Mouse (Mus musculus): ENCODE measurements at regions not wholly inside any gene's neighbourhood (a gene's known extent, or its start where the extent isn't known, plus 50 kb on each side); places are given as distances from the start of the nearest gene placed in this dataset.

DNA sequence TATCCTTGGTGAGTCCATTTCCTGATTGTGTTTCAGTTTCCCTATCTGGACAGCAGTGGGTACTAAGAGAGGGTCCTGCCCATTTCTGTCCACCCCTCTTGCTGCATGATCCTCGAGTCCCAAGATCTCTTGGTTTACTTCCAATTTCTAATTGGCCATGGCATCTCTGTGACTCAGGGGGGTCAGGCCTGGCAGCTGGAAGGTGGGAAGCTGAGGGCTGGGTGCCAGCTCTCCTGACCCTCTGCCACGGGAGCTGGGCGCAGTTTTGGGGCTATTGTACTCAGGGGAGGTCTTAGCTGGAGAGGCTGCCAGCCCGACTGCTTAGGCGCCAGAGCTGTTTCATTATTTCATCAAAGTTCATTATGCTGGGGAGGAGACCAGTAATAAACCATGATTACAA is 169.7 kb upstream of the Msx2 start:
- Histone ChIP-seq H3K9me3 (no peaks in the 10 kb centered on the region), H3K36me3 (no peaks in the 10 kb centered on the region), H3K4me1 (no peaks in the 10 kb centered on the region), H3K4me2 (no peak overlapping the region), H3K4me3 (no peak overlapping the region), H3K27me3 (no peaks in the 10 kb centered on the region), H3K9ac (no peak overlapping the region), H3K27ac (no peak overlapping the region)
- ATAC-seq (ENCODE audit: insufficient number of reproducible peaks, insufficient read depth, low FRiP score, low TSS enrichment, low read depth), result no peak
- WGBS, result 62% methylated on average over 5 of the region's 5 CpGs

DNA sequence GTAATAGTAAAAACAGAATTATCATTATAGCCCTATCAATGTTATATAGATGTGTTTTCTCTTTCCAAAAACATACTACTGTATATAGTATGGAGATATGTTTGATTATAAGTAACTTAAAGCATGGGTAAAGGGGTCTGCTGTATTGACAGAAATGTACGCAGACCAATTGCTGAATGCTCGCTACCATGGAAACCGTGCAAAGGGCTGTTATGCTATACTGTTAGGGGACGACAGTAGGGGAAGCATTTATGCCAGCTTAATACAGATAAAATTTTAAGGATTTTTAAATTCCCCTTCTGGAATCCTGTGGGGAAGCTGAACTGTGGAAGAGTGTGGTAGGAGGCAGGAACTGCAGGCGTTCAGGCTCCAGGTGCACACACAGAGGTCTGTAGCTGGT is 166.7 kb upstream of the Msx2 start:
- no peak overlapping the region for H3K4me3 ChIP-seq
- WGBS, result 82% methylated on average over 5 of the region's 5 CpGs
- H3K9ac ChIP-seq, result no peak overlapping the region
- ATAC-seq (ENCODE audit: insufficient number of reproducible peaks, insufficient read depth, low FRiP score, low TSS enrichment, low read depth), result no peak
- no peaks in the 10 kb centered on the region for H3K27me3 ChIP-seq
- no peak overlapping the region for H3K4me2 ChIP-seq
- H3K36me3 ChIP-seq, result no peaks in the 10 kb centered on the region
- H3K27ac ChIP-seq, result no peak overlapping the region
- H3K4me1 ChIP-seq, result no peaks in the 10 kb centered on the region
- no peaks in the 10 kb centered on the region for H3K9me3 ChIP-seq

DNA sequence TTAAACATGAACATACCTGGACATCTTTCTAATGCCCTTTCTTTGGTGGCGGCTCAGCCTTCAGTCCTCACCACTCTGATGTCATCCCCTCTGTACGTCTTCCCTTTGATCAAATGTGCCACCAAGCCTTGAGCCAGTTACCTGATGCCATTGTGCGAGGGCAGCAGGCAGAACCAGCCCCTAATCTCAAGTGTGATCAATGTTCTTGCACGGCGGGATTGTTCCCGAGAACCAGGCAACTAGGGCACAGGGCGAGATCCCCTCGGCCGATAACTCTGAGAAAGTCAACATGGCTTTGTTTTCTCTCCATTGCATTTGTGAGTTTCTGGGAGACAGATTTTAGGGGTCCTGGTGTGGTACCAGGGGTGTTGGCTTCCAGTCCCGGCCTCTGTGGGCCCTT is 166.2 kb upstream of the Msx2 start:
- H3K27me3 ChIP-seq, result no peaks in the 10 kb centered on the region
- H3K4me2 ChIP-seq, result no peak overlapping the region
- no peaks in the 10 kb centered on the region for H3K9me3 ChIP-seq
- H3K4me1 ChIP-seq, result no peaks in the 10 kb centered on the region
- H3K27ac ChIP-seq, result no peak overlapping the region
- no peak for ATAC-seq (ENCODE audit: insufficient number of reproducible peaks, insufficient read depth, low FRiP score, low TSS enrichment, low read depth)
- no peak overlapping the region for H3K9ac ChIP-seq
- WGBS, result 76% methylated on average over 10 of the region's 10 CpGs
- H3K4me3 ChIP-seq, result no peak overlapping the region
- H3K36me3 ChIP-seq, result no peaks in the 10 kb centered on the region

DNA sequence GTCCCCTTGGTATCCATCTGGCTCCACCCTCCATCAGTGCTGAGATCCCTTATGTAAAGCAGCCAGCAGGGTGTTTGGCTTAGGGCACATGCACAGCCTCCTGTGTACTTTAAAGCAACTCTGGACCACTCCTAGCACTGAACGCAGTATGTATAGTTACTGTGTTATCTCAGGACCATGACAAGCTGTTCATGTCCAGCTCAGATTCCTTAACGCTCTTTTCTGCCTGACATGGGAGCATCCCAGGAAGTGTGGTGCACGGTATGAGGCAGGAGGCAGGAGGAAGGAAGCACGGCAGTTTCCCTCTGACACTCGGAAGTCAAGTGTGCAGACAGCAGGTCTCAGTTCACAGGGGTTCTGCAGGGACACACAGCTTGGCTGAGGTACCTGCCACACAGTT is 163.1 kb upstream of the Msx2 start:
- ATAC-seq (ENCODE audit: insufficient number of reproducible peaks, insufficient read depth, low FRiP score, low TSS enrichment, low read depth), result no peak
- Histone ChIP-seq H3K27me3 (no peaks in the 10 kb centered on the region), H3K4me2 (no peak overlapping the region), H3K4me1 (no peaks in the 10 kb centered on the region), H3K36me3 (no peaks in the 10 kb centered on the region), H3K9me3 (no peaks in the 10 kb centered on the region), H3K9ac (no peak overlapping the region), H3K27ac (no peak overlapping the region), H3K4me3 (no peak overlapping the region)
- 71% methylated on average over 5 of the region's 5 CpGs for WGBS

DNA sequence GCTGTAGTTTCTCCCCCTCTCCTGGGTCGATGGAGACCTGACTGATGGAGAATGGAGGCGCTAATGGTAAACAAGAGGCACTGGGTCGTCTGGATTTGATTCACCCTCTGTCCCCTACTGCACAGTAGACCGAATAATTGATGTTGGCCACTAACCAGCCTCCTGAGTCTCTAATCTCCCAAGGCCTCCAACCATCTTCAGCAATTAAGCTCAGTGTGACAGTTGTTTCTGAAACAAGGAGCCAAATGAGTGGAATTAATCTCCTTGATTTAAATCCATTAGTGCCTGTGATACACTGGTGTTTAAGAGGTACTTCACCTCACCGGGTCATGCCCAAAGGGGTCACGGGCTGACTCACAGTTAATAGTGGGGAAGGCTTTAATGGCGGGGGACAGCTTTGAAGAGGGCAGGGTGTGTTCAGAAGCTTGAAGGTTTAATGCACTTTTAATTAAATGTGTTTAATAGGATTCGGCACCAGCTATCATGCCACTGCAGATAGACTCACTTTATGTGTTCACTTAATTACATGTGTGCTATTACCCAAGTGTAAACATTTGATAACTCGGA is 161.8 kb upstream of the Msx2 start:
- no peak overlapping the region for H3K4me2 ChIP-seq
- no peaks in the 10 kb centered on the region for H3K27me3 ChIP-seq
- no peak overlapping the region for H3K27ac ChIP-seq
- no peak for ATAC-seq (ENCODE audit: insufficient number of reproducible peaks, insufficient read depth, low FRiP score, low TSS enrichment, low read depth)
- H3K9ac ChIP-seq, result no peak overlapping the region
- H3K4me3 ChIP-seq, result no peak overlapping the region
- no peaks in the 10 kb centered on the region for H3K4me1 ChIP-seq
- no peaks in the 10 kb centered on the region for H3K36me3 ChIP-seq
- 59% methylated on average over 9 of the region's 9 CpGs for WGBS
- no peaks in the 10 kb centered on the region for H3K9me3 ChIP-seq

DNA sequence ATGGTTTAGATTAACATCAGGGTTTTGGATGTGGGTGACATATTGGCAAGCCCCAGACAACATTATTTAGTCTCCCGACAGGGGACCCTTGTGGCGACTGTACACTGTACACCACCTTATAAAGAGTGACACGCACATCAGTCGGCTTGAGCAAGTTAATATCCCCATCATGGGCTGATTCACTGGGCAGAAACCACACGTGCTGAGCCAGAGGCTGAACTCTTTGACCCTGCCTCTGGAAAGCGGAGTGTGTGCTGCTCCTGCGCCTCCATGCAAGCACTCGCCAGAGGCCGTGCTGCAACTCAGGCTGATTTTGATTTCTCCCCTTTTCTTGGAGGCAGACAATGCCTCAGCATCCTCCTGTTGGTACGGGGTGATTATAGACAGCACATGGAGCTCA is 125.2 kb upstream of the Msx2 start:
- ATAC-seq (ENCODE audit: insufficient number of reproducible peaks, insufficient read depth, low FRiP score, low TSS enrichment, low read depth), result no peak
- H3K4me3 ChIP-seq, result no peak overlapping the region
- H3K4me1 ChIP-seq, result peaks cover 34% of the 10 kb centered on the region
- no peaks in the 10 kb centered on the region for H3K36me3 ChIP-seq
- H3K9me3 ChIP-seq, result no peaks in the 10 kb centered on the region
- no peak overlapping the region for H3K27ac ChIP-seq
- H3K9ac ChIP-seq, result no peak overlapping the region
- 23% methylated on average over 10 of the region's 10 CpGs for WGBS
- H3K27me3 ChIP-seq, result peaks cover 20% of the 10 kb centered on the region; the same call in 1 of the 2 replicates
- 0 out of 2 replicates have a peak overlapping the region, but pooled peaks have one; percentile 1 for H3K4me2 ChIP-seq

DNA sequence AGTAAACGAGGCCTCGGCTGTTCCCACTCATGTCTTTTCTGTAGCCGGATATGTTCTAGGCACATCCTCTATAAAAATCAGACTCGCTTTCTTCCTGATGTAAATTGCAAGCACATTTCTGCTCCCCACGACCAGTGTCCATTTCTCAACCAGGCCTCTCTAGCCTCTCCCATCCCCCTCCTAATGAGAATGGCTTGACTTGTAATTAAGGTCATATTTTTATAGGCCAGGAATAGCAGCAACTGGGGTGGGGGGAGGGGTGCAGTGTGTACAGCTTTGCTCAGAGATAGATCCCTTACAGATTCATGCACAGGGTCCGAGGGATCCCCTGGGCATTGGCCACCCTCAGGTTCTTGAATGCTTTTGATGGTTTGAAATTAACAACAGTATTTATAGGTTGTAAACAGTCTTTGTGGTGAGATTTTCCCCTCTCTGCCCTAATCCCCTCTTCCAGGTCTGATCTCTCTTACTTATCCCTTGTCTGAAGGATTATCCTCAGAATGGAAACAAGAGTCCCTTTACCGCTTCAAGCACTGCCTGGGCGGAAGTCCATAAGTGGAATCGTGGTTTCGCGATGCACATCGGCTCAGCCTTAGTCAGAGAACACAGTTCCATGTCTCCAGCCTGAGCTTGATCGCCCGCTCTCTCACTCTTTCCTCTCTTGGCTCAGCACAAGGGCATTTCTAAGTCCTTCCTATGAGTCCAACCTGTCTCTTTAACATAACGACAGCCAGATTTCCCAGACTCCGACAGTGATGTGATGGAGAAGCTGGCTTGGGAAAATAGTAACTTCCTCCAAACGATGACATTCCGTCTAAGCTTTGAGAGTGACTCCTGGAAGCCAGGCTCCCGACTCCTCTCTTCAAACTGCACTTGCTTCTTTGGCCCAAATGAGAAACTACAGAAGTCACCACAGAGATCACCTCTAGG is 124.3 kb upstream of the Msx2 start:
- Histone ChIP-seq H3K9ac (no peak overlapping the region), H3K4me1 (peaks cover 28% of the 10 kb centered on the region), H3K27me3 (peaks cover 13% of the 10 kb centered on the region; the same call in 1 of the 2 replicates), H3K27ac (no peak overlapping the region), H3K9me3 (no peaks in the 10 kb centered on the region), H3K36me3 (no peaks in the 10 kb centered on the region), H3K4me3 (no peak overlapping the region), H3K4me2 (no peak overlapping the region)
- WGBS, result 36% methylated on average over 19 of the region's 19 CpGs
- no peak for ATAC-seq (ENCODE audit: insufficient number of reproducible peaks, insufficient read depth, low FRiP score, low TSS enrichment, low read depth)

DNA sequence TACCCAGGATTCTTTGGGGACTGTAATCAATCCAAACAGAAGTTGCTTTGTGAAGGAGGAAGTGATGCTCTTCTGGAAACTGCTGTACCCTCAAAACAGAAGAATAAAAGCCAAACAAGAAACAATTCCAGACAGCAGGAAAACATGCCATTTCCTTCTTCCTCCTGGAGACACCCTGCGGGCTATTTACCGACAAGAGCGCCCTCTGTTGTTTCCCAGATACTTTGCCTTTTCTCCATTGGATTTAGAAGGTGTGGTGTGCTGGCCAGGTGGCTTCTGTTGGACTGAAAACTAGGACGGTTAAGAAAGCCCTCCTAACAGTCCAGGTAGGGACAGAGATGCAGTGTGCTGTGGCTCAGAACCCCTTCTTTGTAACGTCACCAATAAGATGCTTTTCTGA is 119.9 kb upstream of the Msx2 start:
- 14% methylated on average over 5 of the region's 5 CpGs for WGBS
- H3K9me3 ChIP-seq, result no peaks in the 10 kb centered on the region

DNA sequence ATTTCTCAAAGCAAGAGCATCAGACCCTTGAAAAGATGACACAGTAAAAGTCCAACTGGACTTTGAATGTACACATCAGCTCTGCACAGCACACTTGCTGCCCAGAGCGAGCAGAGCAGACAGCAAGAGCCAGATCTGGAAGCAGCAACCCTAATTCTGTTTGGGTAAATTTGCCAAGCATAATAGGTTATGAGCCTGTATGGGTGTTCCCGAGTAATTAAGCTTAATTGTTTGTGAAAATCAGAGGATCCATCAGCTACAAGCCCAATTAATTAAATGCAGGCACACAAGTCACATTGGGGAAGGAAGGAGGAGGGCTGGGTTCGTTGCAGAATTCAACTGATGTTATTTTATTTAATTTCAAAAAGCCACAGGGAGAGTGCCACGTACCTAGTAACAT is 113.9 kb upstream of the Msx2 start:
- no peak overlapping the region for H3K4me2 ChIP-seq
- H3K36me3 ChIP-seq, result no peaks in the 10 kb centered on the region
- 0 out of 2 replicates have a peak, but pooled peaks cover 5% of the 10 kb centered on the region for H3K27me3 ChIP-seq
- H3K9ac ChIP-seq, result no peak overlapping the region
- H3K27ac ChIP-seq, result no peak overlapping the region
- no peak overlapping the region for H3K4me3 ChIP-seq
- H3K4me1 ChIP-seq, result peaks cover 17% of the 10 kb centered on the region; the same call in 1 of the 2 replicates
- H3K9me3 ChIP-seq, result no peaks in the 10 kb centered on the region; the same call in 1 of the 2 replicates
- no peak for ATAC-seq (ENCODE audit: insufficient number of reproducible peaks, insufficient read depth, low FRiP score, low TSS enrichment, low read depth)
- 37% methylated on average over 4 of the region's 4 CpGs for WGBS

More for the DNA sequence above, 119.9 kb upstream of the Msx2 start:
- no peak overlapping the region for H3K4me2 ChIP-seq
- H3K4me1 ChIP-seq, result peaks cover 10% of the 10 kb centered on the region
- no peak overlapping the region for H3K27ac ChIP-seq
- peaks cover 5% of the 10 kb centered on the region; the same call in 1 of the 2 replicates for H3K27me3 ChIP-seq
- ATAC-seq (ENCODE audit: insufficient number of reproducible peaks, insufficient read depth, low FRiP score, low TSS enrichment, low read depth), result no peak
- H3K4me3 ChIP-seq, result no peak overlapping the region
- no peak overlapping the region for H3K9ac ChIP-seq
- H3K36me3 ChIP-seq, result no peaks in the 10 kb centered on the region

DNA sequence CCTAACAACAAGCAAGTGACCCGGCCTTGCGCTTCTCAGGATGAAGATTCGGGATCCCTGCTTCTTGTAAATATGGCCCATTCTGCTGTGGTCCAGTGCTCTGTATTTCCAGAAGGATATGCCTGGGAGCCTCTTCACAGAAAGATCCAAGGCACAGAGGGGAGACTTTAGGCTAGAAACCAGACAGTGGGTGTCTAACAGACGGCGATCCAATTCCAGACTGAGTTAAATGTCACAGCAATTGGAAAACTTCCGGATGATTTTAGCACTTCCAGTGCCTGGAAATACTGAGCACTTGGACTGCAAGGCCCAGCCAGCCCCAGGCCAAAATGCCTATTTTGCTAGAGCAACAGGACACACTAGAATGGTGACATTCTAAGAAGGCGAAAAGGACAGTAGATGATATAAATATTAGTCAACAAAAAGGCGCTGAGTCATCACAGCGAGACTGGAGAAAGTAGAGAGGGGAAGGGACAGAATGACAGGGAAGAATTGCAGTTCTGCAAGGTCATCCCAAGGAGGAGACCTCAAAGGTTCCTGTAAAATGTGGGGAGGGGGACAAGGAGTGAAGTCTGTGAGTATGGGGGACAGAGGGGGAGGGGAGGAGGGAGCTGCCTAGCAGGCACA is 111.7 kb upstream of the Msx2 start:
- Histone ChIP-seq H3K27ac (no peak overlapping the region), H3K4me2 (no peak overlapping the region), H3K9ac (no peak overlapping the region), H3K4me3 (no peak overlapping the region), H3K36me3 (no peaks in the 10 kb centered on the region), H3K4me1 (peaks cover 17% of the 10 kb centered on the region; the same call in 1 of the 2 replicates), H3K9me3 (peaks cover 7% of the 10 kb centered on the region), H3K27me3 (no peaks in the 10 kb centered on the region)
- no peak for ATAC-seq (ENCODE audit: insufficient number of reproducible peaks, insufficient read depth, low FRiP score, low TSS enrichment, low read depth)
- WGBS, result 60% methylated on average over 9 of the region's 9 CpGs

DNA sequence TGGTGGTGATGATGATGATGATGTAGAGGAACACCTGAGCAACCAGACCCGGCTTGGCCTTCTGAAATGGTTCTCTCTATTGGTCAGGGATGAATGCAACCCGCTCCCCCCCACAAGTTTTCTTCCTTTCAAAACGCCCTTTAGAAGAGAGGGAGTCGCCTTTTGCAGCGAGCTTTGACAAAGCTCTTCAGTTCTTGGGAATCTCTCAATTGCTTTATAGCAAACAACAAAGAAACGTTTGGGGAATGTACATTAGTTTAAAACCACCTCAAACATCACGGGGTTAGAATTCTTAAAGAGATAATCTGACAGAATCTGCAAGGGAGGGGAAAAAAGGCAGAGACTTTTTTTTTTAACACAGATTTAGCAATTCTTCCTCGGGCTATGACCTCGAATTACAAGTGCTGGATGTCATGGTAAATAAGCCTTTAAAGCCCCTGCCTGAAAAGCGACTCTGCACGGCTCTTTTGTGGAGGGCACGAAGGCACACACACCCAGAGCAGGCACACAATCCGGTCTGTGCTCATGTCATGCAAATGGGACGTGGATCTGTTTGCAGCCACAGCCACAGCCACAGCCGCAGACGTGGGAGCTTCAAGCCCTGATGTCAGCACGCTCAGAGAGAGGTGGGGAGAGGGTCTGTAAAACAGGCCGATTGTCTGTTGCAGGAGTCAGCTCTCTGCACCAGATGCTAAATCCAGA is 81.2 kb upstream of the Msx2 start:
- Histone ChIP-seq H3K36me3 (no peaks in the 10 kb centered on the region), H3K4me1 (peaks cover 23% of the 10 kb centered on the region), H3K9me3 (no peaks in the 10 kb centered on the region), H3K9ac (no peak overlapping the region), H3K4me2 (peak overlapping the region; percentile 44), H3K27ac (peak overlapping the region; percentile 62; the same call in 1 of the 2 replicates), H3K27me3 (peaks cover 11% of the 10 kb centered on the region), H3K4me3 (no peak overlapping the region)
- ATAC-seq (ENCODE audit: insufficient number of reproducible peaks, insufficient read depth, low FRiP score, low TSS enrichment, low read depth), result peak; percentile 67; the same call in 1 of the 2 replicates
- 9% methylated on average over 18 of the region's 18 CpGs for WGBS

Measured in embryonic facial prominence, embryonic 13.5 days (tissue).